Mouse (Mus musculus): ENCODE data around the gene Trappc6b.
"Not testable (repeated sequence)": the region's sequence is repeated elsewhere in the genome, so short reads cannot be mapped to it uniquely, and the experiment has no call there.

Gene Trappc6b

DNA sequence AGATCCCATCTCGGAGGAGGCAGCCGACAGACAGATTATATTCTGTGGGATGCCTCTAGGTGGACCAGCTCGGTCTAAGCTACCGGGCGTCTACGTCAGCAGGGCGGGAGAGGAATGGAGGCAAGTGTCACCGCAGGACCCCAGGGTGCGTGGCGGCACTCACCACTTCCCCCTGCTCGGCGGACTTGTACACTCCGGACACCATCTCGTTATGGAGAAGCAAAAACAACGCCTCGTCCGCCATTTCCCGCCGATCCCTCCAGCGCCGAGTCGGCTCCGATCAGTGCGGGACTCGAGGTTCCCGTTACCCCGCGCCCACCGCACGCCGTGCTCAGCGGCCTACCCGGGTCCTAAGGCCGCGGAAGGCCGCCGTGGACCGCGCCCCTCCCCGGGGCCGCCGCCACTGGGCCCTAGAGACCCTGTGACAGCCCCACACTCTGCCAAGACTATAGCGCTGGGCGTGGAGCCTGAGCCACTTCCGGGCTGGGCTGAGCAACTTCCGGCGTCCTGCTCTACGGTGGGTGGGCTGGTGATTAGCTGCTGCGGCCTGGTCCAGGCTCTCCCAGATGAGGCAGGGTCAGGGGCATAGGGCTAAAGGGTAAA lies at the start of gene Trappc6b:
TSS of gene Trappc6b (minus strand) at position 480 of the 603 bp plus-strand sequence.
- in situ Hi-C loops (cut with MboI; ENCODE audit: low sequenced_read_pairs) = no loop called here

DNA sequence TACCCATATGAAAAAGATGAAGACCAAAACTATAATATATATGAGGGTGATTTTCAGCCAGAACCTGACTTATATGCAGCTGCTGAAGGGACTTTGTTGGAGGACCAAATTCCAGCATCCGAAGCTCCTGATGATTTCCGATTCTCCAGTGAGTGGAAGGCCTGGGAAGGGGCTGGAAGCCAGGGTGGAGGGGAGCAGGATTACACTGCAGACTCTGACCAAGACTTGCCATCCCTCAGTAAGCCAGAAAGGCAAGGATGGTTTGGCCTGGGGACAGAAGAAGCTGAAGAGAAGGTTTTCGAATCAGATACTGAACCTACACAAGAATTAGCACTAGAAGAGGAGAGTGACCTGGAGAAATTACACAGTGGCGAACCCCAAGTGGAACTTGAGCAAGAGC lies 46.7 kb upstream of the Trappc6b start:
- in situ Hi-C loops (cut with MboI; ENCODE audit: low sequenced_read_pairs) = no loop called here

- in situ Hi-C loops (cut with MboI; ENCODE audit: low sequenced_read_pairs) = no loop called here
Observed at GRCm38 (mm10) chr12:59106491-59106890, 45.2 kb upstream of the Trappc6b start.

DNA sequence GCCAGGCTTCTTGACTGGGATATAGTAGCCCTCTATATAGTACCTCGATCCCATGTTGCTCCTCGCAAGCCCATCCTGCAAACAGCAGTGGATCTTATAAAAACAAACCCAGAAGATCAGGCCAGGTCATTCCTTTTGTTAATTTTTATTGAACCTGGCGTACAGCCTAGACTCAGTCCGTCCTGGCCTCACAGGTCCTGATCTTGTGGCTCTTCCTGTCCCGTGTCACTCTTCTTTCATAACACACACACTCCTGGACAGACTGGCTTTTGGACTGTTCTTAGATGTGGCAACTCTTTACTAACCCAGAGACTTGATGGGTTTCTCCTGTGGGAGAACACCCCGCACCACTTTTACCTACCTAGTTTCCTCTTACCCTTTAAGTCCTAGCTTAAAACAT lies 44.6 kb upstream of the Trappc6b start:
- in situ Hi-C loops (cut with MboI; ENCODE audit: low sequenced_read_pairs) = no loop called here

GRCm38 (mm10) chr12:59104771-59105170 lies 43.5 kb upstream of the Trappc6b start:
- in situ Hi-C loops (cut with MboI; ENCODE audit: low sequenced_read_pairs) = no loop called here

DNA sequence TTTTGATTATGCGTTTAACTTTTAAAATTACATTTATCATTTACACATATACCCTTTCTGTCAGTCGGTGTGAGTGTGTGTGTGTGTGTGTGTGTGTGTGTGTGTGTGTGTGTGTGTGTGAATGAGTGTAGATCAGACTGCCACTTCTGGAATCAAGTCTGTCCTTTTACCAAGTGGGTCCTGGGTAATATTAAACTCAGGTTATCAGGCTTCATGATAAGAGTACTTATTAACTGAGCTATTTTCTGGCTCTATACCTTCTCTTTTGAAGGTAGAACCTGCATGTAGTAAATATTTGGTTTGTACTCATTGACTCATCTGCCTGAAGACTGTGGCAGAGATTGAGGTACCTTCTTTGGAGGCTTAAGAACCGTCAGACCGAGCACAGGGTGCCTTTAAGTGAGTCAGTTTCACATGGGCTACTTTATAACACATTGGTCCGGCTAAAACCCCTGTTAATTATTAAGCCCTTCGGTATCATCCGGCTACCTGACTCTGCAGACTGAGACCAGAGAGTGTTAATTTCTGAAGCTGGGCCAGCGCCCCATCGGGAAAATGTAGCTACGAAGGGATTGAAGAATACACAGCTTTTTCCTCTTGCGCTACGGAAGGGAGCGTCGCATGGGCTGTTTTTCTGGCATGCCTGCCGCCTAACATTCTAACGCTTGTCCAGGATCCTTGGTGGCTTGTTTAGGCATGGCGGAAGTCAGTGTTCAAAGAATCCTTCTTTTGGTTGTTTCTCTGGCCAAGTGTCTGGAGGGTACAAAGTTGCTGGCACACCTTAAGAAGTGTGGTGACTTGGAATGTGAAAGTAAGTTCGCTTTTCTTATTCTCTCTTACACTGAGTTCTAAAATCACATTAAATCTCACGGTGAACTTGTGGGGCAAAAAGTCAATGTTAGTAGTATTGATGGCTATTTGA lies 34.1 kb upstream of the Trappc6b start, which contains the start of gene Mia2:
TSS of gene Mia2 (plus strand) at position 696 of the 922 bp plus-strand sequence.
- in situ Hi-C loops (cut with MboI; ENCODE audit: low sequenced_read_pairs) = no loop called here

DNA sequence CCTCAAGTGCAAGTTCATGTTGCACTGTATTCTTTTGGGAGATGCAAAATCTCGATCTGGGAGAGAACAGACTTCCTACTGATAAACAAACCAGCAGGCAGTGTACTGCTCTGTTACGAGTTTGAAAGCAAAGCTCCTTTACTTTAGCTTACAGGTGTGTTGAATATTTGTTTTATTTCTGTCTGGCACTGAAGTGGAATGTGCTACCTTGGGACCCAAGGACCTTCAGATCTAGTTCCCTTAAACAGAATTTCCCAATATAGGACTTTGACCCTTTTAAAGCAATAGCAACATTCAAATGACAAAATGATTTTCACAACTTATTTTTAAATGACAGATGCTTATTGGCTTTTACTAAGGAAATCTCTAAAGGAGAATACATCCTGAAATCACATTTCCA lies 32.3 kb upstream of the Trappc6b start:
- in situ Hi-C loops (cut with MboI; ENCODE audit: low sequenced_read_pairs) = no loop called here

GRCm38 (mm10) chr12:59086171-59086570 lies 24.9 kb upstream of the Trappc6b start:
- in situ Hi-C loops (cut with MboI; ENCODE audit: low sequenced_read_pairs) = no loop called here

DNA sequence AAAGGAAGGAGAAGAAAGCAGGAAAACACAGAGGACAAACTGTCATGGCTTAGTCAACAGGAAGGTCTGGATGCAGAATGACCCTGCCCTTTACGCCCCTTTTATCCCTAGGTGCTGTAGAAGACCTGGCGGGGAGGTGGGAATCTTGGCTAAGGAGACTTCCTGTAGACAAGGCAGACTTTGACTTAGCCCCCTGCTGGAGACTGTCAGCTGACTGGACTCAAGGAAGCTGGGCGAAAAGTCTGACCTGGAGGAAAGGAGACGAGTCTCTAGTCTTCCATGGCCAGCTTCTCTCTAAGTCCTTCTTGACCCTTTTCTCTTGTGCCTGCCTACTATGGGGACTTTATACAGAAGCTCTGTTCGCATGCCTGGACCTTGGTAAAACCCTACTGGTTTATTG lies 23.2 kb upstream of the Trappc6b start:
- in situ Hi-C loops (cut with MboI; ENCODE audit: low sequenced_read_pairs) = no loop called here

DNA sequence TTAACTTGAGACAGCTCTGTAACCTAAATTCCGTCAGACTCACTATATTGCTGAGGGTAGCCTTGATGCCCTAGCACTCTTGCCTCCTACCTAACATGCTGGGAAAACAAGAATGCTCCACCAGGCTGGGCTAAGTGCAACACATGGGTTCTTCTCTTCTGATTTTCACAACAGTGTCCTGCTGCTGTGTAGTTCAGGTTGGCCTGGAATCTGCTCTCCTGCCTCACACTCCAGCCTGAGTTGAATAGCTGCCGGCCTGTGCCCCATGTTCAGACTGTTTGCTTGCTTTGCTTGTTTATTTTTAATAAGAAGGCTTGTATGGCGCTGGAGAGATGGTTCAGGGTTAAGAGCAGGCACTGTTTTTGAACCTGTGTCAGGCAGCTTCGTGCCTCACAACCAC lies 19.2 kb upstream of the Trappc6b start:
- in situ Hi-C loops (cut with MboI; ENCODE audit: low sequenced_read_pairs) = no loop called here

GRCm38 (mm10) chr12:59077883-59078282 lies 16.6 kb upstream of the Trappc6b start:
- in situ Hi-C loops (cut with MboI; ENCODE audit: low sequenced_read_pairs) = no loop called here

- in situ Hi-C loops (cut with MboI; ENCODE audit: low sequenced_read_pairs) = no loop called here
Observed at GRCm38 (mm10) chr12:59076996-59077395, 15.7 kb upstream of the Trappc6b start.

- in situ Hi-C loops (cut with MboI; ENCODE audit: low sequenced_read_pairs) = no loop called here
Observed at GRCm38 (mm10) chr12:59074052-59074451, 12.8 kb upstream of the Trappc6b start.

GRCm38 (mm10) chr12:59072286-59072685 lies 11.0 kb upstream of the Trappc6b start:
- in situ Hi-C loops (cut with MboI; ENCODE audit: low sequenced_read_pairs) = no loop called here

DNA sequence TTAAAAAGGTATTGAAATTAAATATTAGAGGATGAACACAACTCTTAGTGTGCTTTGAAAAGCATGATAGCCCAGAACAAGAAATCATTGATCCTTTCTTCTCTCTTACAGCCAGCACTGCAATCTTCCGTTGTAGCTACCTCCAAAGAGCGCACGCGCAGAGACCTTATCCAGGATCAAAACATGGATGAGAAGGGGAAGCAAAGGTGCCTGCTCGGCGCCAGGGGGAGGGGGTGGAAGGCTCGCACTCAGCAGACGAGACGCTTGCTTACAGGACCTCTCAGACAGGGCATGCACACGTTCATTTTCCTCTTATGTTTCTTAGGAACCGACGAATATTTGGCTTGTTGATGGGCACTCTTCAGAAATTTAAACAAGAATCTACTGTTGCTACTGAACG lies 7.5 kb upstream of the Trappc6b start:
- in situ Hi-C loops (cut with MboI; ENCODE audit: low sequenced_read_pairs) = no loop called here

- in situ Hi-C loops (cut with MboI; ENCODE audit: low sequenced_read_pairs) = no loop called here
Observed at GRCm38 (mm10) chr12:59067095-59067494, 5.8 kb upstream of the Trappc6b start.

DNA sequence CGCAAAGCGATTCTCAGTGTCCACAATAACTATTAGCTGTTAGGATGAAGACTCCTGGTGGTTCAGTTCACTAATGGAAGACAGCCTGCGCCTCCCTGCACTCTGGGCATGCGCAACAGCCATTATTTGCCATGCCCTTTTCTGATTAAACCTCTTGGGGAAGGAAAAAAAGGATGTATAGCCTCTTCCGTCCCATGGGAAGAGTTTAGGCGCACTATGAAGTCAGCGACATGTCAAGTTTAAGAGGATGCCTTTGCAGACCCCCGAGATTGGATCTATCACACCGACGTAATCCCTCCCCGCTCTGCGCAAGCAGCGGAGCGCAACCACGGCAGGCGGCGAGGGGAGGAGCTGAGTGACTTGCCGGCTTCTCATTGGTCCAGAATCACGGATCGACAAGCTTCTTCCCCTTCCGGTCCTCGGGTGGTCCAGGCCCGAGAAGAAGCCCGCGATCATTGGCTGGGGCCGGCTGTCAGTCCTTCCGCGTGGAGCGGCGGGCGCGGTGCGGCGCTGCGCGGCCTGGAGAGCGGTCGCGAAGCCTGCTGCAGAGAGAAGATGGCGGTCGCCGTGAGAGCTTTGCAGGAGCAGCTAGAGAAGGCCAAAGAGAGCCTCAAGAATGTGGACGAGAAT lies 5.3 kb upstream of the Trappc6b start, which contains the start of gene Pnn:
TSS of gene Pnn (plus strand) at position 437 of the 630 bp plus-strand sequence.
- in situ Hi-C loops (cut with MboI; ENCODE audit: low sequenced_read_pairs) = no loop called here

GRCm38 (mm10) chr12:59065776-59066175 lies 4.5 kb upstream of the Trappc6b start:
- in situ Hi-C loops (cut with MboI; ENCODE audit: low sequenced_read_pairs) = no loop called here

DNA sequence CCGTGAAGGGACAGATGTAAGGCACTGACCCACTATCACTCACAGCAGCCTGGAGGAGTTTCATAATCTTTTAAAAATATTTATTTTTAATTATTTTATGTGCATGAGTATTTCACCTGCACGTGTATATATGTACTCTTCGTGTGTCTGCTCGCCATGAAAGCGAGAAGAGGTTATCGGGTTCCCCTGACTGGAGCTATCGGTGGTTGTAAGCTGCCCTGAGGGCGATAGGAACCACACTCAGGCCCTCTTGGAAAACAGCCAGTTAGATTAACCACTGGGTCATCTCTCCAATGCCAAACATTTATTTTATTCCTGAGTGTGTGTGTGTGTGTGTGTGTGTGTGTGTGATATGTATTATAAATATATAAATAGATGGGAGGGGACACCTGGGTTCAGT lies 3.6 kb upstream of the Trappc6b start:
- in situ Hi-C loops (cut with MboI; ENCODE audit: low sequenced_read_pairs) = no loop called here

DNA sequence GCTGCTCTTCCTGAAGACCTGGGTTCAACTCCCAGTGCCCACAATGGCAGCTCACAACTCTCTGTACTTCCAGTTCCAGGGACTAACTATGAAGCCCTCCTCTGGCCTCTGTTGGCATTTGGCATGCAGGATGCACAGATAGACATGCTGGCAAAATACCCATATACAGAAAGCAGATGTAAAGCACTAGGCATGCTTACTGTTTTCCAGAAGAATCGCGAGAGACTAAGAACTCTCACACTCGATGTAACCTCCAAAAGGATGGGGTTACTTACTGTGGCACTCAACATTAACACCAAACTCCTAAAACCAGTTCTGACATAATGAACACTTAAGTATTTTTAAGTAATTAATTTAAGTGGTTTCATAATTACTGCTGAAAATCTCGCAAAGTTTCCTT lies 950 bp downstream of the Trappc6b start:
- in situ Hi-C loops (cut with MboI; ENCODE audit: low sequenced_read_pairs) = no loop called here

DNA sequence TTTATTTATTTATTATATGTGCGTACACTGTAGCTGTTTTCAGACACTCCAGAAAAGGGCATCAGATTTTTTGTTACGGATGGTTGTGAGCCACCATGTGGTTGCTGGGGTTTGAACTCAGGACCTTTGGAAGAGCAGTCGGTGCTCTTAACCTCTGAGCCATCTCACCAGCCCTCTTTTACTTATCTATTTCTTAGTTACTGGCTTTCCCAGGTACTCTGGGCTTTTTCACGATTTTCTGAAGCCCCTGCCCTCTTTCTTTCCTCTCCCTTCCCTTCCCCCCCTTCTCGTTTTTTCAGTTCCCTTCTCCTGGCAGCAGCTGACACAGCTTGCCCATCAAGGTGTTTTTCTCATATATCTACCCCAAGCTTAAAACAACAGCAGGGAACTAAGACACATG lies 3.0 kb downstream of the Trappc6b start:
- in situ Hi-C loops (cut with MboI; ENCODE audit: low sequenced_read_pairs) = not testable (repeated sequence)

DNA sequence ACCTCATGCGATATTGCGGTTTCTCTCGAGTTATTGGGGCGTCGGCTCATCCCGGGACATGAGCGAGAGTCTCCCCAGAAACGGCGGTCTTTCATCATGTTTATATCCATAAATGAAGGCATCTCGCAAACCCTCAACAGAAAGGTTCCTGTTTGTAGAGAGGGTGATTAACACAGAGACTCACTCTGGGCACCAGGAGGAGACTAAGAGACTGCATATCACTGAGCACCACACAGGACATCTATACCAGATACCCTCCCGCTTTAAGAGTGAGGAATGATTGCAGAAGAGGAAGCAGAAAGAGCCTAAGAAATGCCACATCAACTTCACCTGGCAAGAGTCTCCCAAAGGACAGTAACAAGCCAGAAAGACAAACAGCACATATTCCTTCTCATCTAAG lies 5.0 kb downstream of the Trappc6b start:
- in situ Hi-C loops (cut with MboI; ENCODE audit: low sequenced_read_pairs) = no loop called here
